Mouse (Mus musculus) adrenal gland, adult 18-20 months (tissue): ENCODE measurements around the gene Bcap31. TPM values are rescaled to one million over a fixed set of nuclear protein-coding genes. Genes with fewer than 3 reads are reported as not detected.

Experiments
- total RNA-seq, 2 experiments: library from RNA; stranded (reverse); gene quantifications; 1 replicate in 1 of 2; 2 replicates in 1 of 2; pipeline ENCODE4 v1.2.3; 2021

Gene Bcap31
- total RNA-seq, 2 experiments from 2014 or later = 289 to 309 TPM

Other genes starting within 250 kb of the Bcap31 start
- gene Bgn, start 232.6 kb downstream of the Bcap31 start, total RNA-seq = 100 to 1,000 TPM; 221 to 292 TPM
- gene Atp2b3, start 213.1 kb downstream of the Bcap31 start, total RNA-seq = 10 to 100 TPM; 42.1 to 52.8 TPM
- gene Dusp9, start 76.8 kb downstream of the Bcap31 start, total RNA-seq = under 1 TPM; 0.20 to 0.35 TPM
- 10 to 100 TPM; 10.6 to 11.7 TPM for gene Pnck, start 56.1 kb downstream of the Bcap31 start, total RNA-seq
- gene Slc6a8, start 43.0 kb downstream of the Bcap31 start, total RNA-seq = 10 to 100 TPM; 74.5 to 97.7 TPM
- 10 to 100 TPM; 24.0 to 24.3 TPM for gene Abcd1, start 422 bp upstream of the Bcap31 start, total RNA-seq
- gene Plxnb3, start 40.9 kb upstream of the Bcap31 start, total RNA-seq = under 1 TPM; 0.30 to 0.61 TPM
- gene Srpk3, start 58.2 kb upstream of the Bcap31 start, total RNA-seq = under 1 TPM in 1 of 2 experiments, not detected in 1; 0.74 TPM
- 100 to 1,000 TPM; 495 to 693 TPM for gene Idh3g, start 70.7 kb upstream of the Bcap31 start, total RNA-seq
- gene Ssr4, start 70.9 kb upstream of the Bcap31 start, total RNA-seq = 100 to 1,000 TPM; 138 to 158 TPM
- gene Pdzd4, start 108.8 kb upstream of the Bcap31 start, total RNA-seq = 1 to 10 TPM; 4.0 to 5.3 TPM
- not detected for gene Avpr2, start 175.9 kb upstream of the Bcap31 start, total RNA-seq
- 10 to 100 TPM in 1 of 2 experiments, 1 to 10 TPM in 1; 7.0 to 13.8 TPM for gene L1cam, start 179.9 kb upstream of the Bcap31 start, total RNA-seq
- 1 to 10 TPM; 3.1 to 4.2 TPM for gene Arhgap4, start 205.7 kb upstream of the Bcap31 start, total RNA-seq
- 10 to 100 TPM; 80.3 to 83.2 TPM for gene Naa10, start 205.8 kb upstream of the Bcap31 start, total RNA-seq
- 10 to 100 TPM; 22.0 to 29.6 TPM for gene Renbp, start 214.7 kb upstream of the Bcap31 start, total RNA-seq